Mouse (Mus musculus): ENCODE results near the gene Gm17018.
"Not testable (repeated sequence)": the region's sequence is repeated elsewhere in the genome, so short reads cannot be mapped to it uniquely, and the experiment has no call there.

DNA sequence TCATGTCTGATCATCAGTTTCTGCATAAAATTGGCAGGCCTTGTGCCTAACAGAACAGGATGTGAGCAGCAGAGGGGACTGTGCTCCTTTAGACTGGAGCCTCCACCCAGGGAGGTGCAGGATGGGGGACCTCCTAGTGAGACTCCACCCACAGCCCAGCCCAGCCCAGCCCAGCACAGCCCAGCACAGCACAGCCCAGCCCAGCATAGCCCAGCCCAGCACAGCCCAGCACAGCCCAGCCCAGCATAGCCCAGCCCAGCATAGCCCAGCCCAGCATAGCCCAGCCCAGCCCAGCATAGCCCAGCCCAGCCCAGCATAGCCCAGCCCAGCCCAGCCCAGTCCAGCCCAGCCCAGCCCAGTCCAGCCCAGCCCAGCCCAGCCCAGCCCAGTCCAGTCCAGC, 12.2 kb upstream of the Gm17018 start:
- not testable (repeated sequence) for TF ChIP-seq CTCF, EP300 (IDR thresholded peaks at IDR 0.05; ENCODE audit: low read depth)
